Mouse (Mus musculus) cerebellum, adult 2 months (tissue): ENCODE data around the gene Platr17. TPM values are rescaled to one million over a fixed set of nuclear protein-coding genes. Genes with fewer than 3 reads are reported as not detected.

Source experiments
- DNase-seq, 2 experiments: peaks; one replicate each; pipeline ENCODE4 v3.0.0; 2021
- H3K27ac ChIP-seq: fragments of 200-500 bp; 2 replicates; pipeline ENCODE4 v1.5.1; 2012; ENCODE audit warnings: low read length, control low read depth, inconsistent platforms; ENCODE audit not compliant: insufficient read depth
- H3K27me3 ChIP-seq: fragments of 200-500 bp; 2 replicates; pipeline ENCODE4 v1.6.1; 2012; ENCODE audit warnings: inconsistent platforms, mild to moderate bottlenecking, low read length, moderate library complexity; ENCODE audit not compliant: control insufficient read depth, insufficient read depth
- H3K4me1 ChIP-seq: fragments of 200-500 bp; 2 replicates; pipeline ENCODE4 v1.6.1; 2011; ENCODE audit warnings: low read length; ENCODE audit not compliant: control insufficient read depth, insufficient read depth
- H3K4me3 ChIP-seq: fragments of 200-500 bp; replicated peaks from 2 replicates; pipeline ENCODE3; 2011; ENCODE audit warnings: mild to moderate bottlenecking, low read depth, low read length, control low read depth; ENCODE audit not compliant: insufficient read depth
- CTCF ChIP-seq: fragments of 200-500 bp; IDR thresholded peaks from 2 replicates; pipeline ENCODE4 v1.5.1; 2011; ENCODE audit warnings: low read depth, mild to moderate bottlenecking, control low read depth, low read length, moderate library complexity, borderline replicate concordance; ENCODE audit not compliant: insufficient read depth
- POLR2A ChIP-seq: fragments of 200-500 bp; IDR thresholded peaks from 2 replicates; pipeline ENCODE4 v1.6.1; 2011; ENCODE audit warnings: low read length, control low read depth, borderline replicate concordance; ENCODE audit not compliant: insufficient read depth
- WGBS: fragments of 180-500 bp; shearing (Covaris S2); methylation state at CpG from one replicate; pipeline ENCODE4 v1.1.7; 2018; 5-methylcytosine and 5-hydroxymethylcytosine counted together
- polyA plus RNA-seq: library from polyadenylated mRNA; depleted of rRNA; stranded (reverse); fragments of >200 nt; gene quantifications from 2 replicates; pipeline ENCODE4 v1.2.3, GENCODE M21; 2012; rRNA removed

Platr17 gene
- polyA plus RNA-seq, 1 experiment, result 0.65 TPM

- WGBS, result 77% methylated on average over 3 of the region's 3 CpGs
- peaks cover 16% of the 10 kb centered on the region for H3K4me1 ChIP-seq
- no peak for DNase-seq
- no peak for TF ChIP-seq CTCF
- no peak for TF ChIP-seq POLR2A
- H3K27ac ChIP-seq, result no peak overlapping the region
- H3K27me3 ChIP-seq, result no peaks in the 10 kb centered on the region
- H3K4me3 ChIP-seq, result no peak overlapping the region
Observed at GRCm38 (mm10) chr17:33953310-33953709, 48.4 kb downstream of the Platr17 start.

- no peak for TF ChIP-seq CTCF
- H3K27me3 ChIP-seq, result no peaks in the 10 kb centered on the region
- no peak overlapping the region for H3K4me3 ChIP-seq
- DNase-seq, result no peak
- 33% methylated on average over 5 of the region's 5 CpGs for WGBS
- no peak overlapping the region for H3K27ac ChIP-seq
- peaks cover 13% of the 10 kb centered on the region for H3K4me1 ChIP-seq
Observed at GRCm38 (mm10) chr17:33953961-33954565, 49.1 kb downstream of the Platr17 start.

GRCm38 (mm10) chr17:33954646-33955554, 50.0 kb downstream of the Platr17 start:
- H3K4me1 ChIP-seq, result peaks cover 7% of the 10 kb centered on the region; the same call in 1 of the 2 replicates
- TF ChIP-seq POLR2A (no peak), CTCF (no peak)

GRCm38 (mm10) chr17:33955555-33956214, 50.8 kb downstream of the Platr17 start, which contains the start of the genes Vps52 and Rps18:
Gene Vps52 (plus strand): TSS chr17:33955812.
Gene Rps18 (minus strand): TSS chr17:33956001.
- H3K27ac ChIP-seq, result peak within 1 kb of the TSS; percentile 83
- TF ChIP-seq POLR2A (peak; percentile 93), CTCF (no peak)
- H3K27me3 ChIP-seq, result no peaks in the 10 kb centered on the region
- H3K4me1 ChIP-seq, result no peaks in the 10 kb centered on the region; the same call in 1 of the 2 replicates
- under 1% methylated on average over 50 of the region's 50 CpGs for WGBS
- H3K4me3 ChIP-seq, result peak within 1 kb of the TSS; percentile 96
- DNase-seq, result peak; percentile 96 to 98

More at GRCm38 (mm10) chr17:33954646-33955554, 50.0 kb downstream of the Platr17 start:
- 0 out of 2 replicates have a peak overlapping the region, but pooled peaks have one; percentile 3 for H3K27ac ChIP-seq
- no peaks in the 10 kb centered on the region for H3K27me3 ChIP-seq
- DNase-seq, result no peak
- peak overlapping the region; percentile 74 for H3K4me3 ChIP-seq
- WGBS, result 1% methylated on average over 33 of the region's 33 CpGs

Other genes with a start within 250 kb of the Platr17 start
- 270 and 273 TPM in 2 replicates for gene Hnrnpm, start 218.3 kb upstream of the Platr17 start, polyA plus RNA-seq
- 157 and 171 TPM in 2 replicates for gene March2, start 186.5 kb upstream of the Platr17 start, polyA plus RNA-seq
- gene Rab11b, start 144.6 kb upstream of the Platr17 start, polyA plus RNA-seq, result 494 and 510 TPM in 2 replicates
- 1.6 and 1.9 TPM in 2 replicates for gene Angptl4, start 123.3 kb upstream of the Platr17 start, polyA plus RNA-seq
- gene Kank3, start 94.6 kb upstream of the Platr17 start, polyA plus RNA-seq, result 52.1 and 59.5 TPM in 2 replicates
- 471 and 493 TPM in 2 replicates for gene Rps28, start 80.6 kb upstream of the Platr17 start, polyA plus RNA-seq
- gene Ndufa7, start 80.6 kb upstream of the Platr17 start, polyA plus RNA-seq, result 341 and 361 TPM in 2 replicates
- 34.4 and 34.7 TPM in 2 replicates for gene Cd320, start 62.0 kb upstream of the Platr17 start, polyA plus RNA-seq
- gene Gm7029, start 31.3 kb upstream of the Platr17 start, polyA plus RNA-seq, result not detected in 2 replicates
- gene Kifc1, start 14.5 kb upstream of the Platr17 start, polyA plus RNA-seq, result 2.2 and 2.3 TPM in 2 replicates
- gene Daxx, start 4.3 kb downstream of the Platr17 start, polyA plus RNA-seq, result 28.6 and 30.4 TPM in 2 replicates
- 27.7 and 28.5 TPM in 2 replicates for gene Tapbp, start 10.8 kb downstream of the Platr17 start, polyA plus RNA-seq
- 30.2 and 33.4 TPM in 2 replicates for gene Zbtb22, start 10.8 kb downstream of the Platr17 start, polyA plus RNA-seq
- 171 and 183 TPM in 2 replicates for gene Rgl2, start 24.4 kb downstream of the Platr17 start, polyA plus RNA-seq
- 117 and 135 TPM in 2 replicates for gene Pfdn6, start 35.2 kb downstream of the Platr17 start, polyA plus RNA-seq
- 13.3 and 14.0 TPM in 2 replicates for gene Wdr46, start 35.5 kb downstream of the Platr17 start, polyA plus RNA-seq
- gene B3galt4, start 46.4 kb downstream of the Platr17 start, polyA plus RNA-seq, result 8.4 and 8.6 TPM in 2 replicates
- 73.5 and 77.0 TPM in 2 replicates for gene Vps52, start 50.7 kb downstream of the Platr17 start, polyA plus RNA-seq
- gene Rps18, start 50.9 kb downstream of the Platr17 start, polyA plus RNA-seq, result 283 and 320 TPM in 2 replicates
- 61.9 and 77.5 TPM in 2 replicates for gene H2-K1, start 95.2 kb downstream of the Platr17 start, polyA plus RNA-seq
- 66.4 and 74.6 TPM in 2 replicates for gene Ring1, start 119.5 kb downstream of the Platr17 start, polyA plus RNA-seq
- 82.9 and 89.8 TPM in 2 replicates for gene H2-Ke6, start 122.9 kb downstream of the Platr17 start, polyA plus RNA-seq
- 120 and 123 TPM in 2 replicates for gene Slc39a7, start 126.5 kb downstream of the Platr17 start, polyA plus RNA-seq
- gene Rxrb, start 126.7 kb downstream of the Platr17 start, polyA plus RNA-seq, result 78.0 and 83.2 TPM in 2 replicates
- 12.2 and 15.2 TPM in 2 replicates for gene Col11a2, start 134.3 kb downstream of the Platr17 start, polyA plus RNA-seq
- gene H2-Oa, start 187.2 kb downstream of the Platr17 start, polyA plus RNA-seq, result 0.25 and 0.34 TPM in 2 replicates
- gene H2-DMa, start 214.4 kb downstream of the Platr17 start, polyA plus RNA-seq, result 13.2 and 13.6 TPM in 2 replicates
- gene Brd2, start 217.5 kb downstream of the Platr17 start, polyA plus RNA-seq, result 188 and 209 TPM in 2 replicates
- gene H2-DMb2, start 238.2 kb downstream of the Platr17 start, polyA plus RNA-seq, result 0.35 and 0.52 TPM in 2 replicates
- 1.8 and 3.0 TPM in 2 replicates for gene H2-DMb1, start 247.9 kb downstream of the Platr17 start, polyA plus RNA-seq